Mouse (Mus musculus): ENCODE measurements at regions not wholly inside any gene's neighbourhood (a gene's known extent, or its start where the extent isn't known, plus 50 kb on each side); places are given as distances from the start of the nearest gene placed in this dataset.

DNA sequence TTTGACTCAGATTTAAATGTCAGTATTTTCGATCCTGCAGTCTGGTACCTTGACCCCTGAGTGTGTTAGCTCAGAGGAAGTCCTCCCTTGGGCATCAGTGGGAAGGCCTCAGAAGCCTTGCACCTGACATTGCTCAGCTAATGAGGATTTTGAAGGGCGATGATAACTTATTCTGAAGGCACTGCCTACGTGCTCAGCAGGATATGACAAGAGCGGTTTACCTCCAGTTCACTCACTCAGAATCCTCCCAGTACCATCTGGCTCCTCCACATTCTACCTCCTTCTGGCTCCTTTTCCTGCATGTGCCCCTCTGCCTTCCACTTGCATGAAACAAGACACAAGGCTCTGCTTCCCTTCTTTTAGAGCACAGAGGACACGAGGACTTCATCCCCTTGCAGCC lies 497.5 kb downstream of the Igsf11 start:
- Histone ChIP-seq H3K4me1 (ENCODE audit: control insufficient read depth, insufficient read depth, low read length) (no peaks in the 10 kb centered on the region), H3K4me3 (ENCODE audit: low read depth, low read length) (no peak overlapping the region), H3K9me3 (replicated peaks; ENCODE audit: control insufficient read depth, insufficient read depth, low read length, poor library complexity, severe bottlenecking) (no peaks in the 10 kb centered on the region), H3K27ac (ENCODE audit: insufficient read depth, low read length) (no peak overlapping the region), H3K9ac (ENCODE audit: low read depth, poor library complexity, severe bottlenecking) (no peak overlapping the region), H3K36me3 (ENCODE audit: control insufficient read depth, insufficient read depth, low read length, poor library complexity, severe bottlenecking) (no peaks in the 10 kb centered on the region), H3K27me3 (ENCODE audit: control insufficient read depth, insufficient read depth, low read length, poor library complexity, severe bottlenecking) (no peaks in the 10 kb centered on the region)
- TF ChIP-seq EP300 (IDR thresholded peaks at IDR 0.05; ENCODE audit: insufficient read depth, low read depth, low read length), result no peak
- no peak for TF ChIP-seq POLR2A (IDR thresholded peaks at IDR 0.05; ENCODE audit: insufficient read depth, low read length)
- TF ChIP-seq CTCF (IDR thresholded peaks at IDR 0.05; ENCODE audit: low read depth, low read length), result no peak

DNA sequence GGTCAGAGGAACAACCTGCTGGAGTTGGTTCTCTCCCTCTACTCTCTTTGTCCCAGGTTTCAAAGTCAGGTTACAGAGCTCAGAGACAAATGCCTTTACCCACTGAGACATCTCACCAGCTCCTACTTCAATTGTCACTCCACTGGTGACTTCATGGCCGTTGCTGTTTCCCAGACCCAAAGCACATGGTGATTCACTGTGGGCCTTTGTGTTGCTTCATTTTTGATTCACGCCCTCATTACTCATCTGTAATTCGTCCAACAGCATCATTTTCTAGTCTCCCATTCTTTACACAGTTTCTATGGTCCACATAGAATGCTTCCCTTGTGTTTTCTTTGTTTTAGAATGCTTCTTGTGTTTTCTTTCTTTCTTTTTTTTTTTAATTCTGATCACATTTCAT lies 498.2 kb downstream of the Igsf11 start:
- no peaks in the 10 kb centered on the region for H3K4me1 ChIP-seq (ENCODE audit: control insufficient read depth, insufficient read depth, low read length)
- H3K9me3 ChIP-seq (replicated peaks; ENCODE audit: control insufficient read depth, insufficient read depth, low read length, poor library complexity, severe bottlenecking), result no peaks in the 10 kb centered on the region
- no peak overlapping the region for H3K9ac ChIP-seq (ENCODE audit: low read depth, poor library complexity, severe bottlenecking)
- H3K36me3 ChIP-seq (ENCODE audit: control insufficient read depth, insufficient read depth, low read length, poor library complexity, severe bottlenecking), result no peaks in the 10 kb centered on the region
- TF ChIP-seq POLR2A (IDR thresholded peaks at IDR 0.05; ENCODE audit: insufficient read depth, low read length), result no peak
- TF ChIP-seq EP300 (IDR thresholded peaks at IDR 0.05; ENCODE audit: insufficient read depth, low read depth, low read length), result no peak
- TF ChIP-seq CTCF (IDR thresholded peaks at IDR 0.05; ENCODE audit: low read depth, low read length), result no peak
- H3K27ac ChIP-seq (ENCODE audit: insufficient read depth, low read length), result no peak overlapping the region
- no peak overlapping the region for H3K4me3 ChIP-seq (ENCODE audit: low read depth, low read length)
- H3K27me3 ChIP-seq (ENCODE audit: control insufficient read depth, insufficient read depth, low read length, poor library complexity, severe bottlenecking), result no peaks in the 10 kb centered on the region

DNA sequence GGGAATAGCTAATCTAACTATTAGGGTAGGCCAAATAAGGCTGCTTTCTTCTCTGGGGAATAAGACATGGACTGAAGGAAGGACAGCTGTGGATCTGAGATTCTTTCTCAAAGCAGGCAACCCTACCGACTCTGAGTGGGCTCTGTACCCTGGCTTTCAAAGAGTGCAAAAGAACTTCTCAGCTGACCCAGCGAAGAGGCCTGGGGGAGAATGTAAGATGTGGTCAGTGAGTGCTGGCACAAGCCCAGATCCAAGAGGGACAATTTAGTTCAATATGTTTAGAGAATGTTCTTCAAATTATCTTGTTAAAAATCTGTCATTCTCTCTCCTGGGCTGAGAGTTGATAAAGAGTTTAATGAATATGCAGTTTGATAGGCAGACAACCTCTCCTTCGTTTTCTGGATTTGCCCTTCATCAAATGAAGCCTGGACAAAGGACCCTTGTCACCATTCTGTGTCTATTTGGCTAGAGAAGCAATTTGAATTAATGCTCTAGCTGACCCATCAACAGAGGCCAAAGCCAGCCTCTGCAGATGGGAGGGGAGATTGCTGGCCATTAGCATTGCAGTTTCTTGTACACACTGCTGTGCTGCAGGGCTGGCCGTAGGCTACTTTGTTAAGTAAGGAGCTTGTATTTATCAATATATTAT lies 509.8 kb downstream of the Igsf11 start:
- TF ChIP-seq CTCF (IDR thresholded peaks at IDR 0.05; ENCODE audit: low read depth, low read length), result no peak
- TF ChIP-seq POLR2A (IDR thresholded peaks at IDR 0.05; ENCODE audit: insufficient read depth, low read length), result no peak
- no peak for TF ChIP-seq EP300 (IDR thresholded peaks at IDR 0.05; ENCODE audit: insufficient read depth, low read depth, low read length)
- H3K27me3 ChIP-seq (ENCODE audit: control insufficient read depth, insufficient read depth, low read length, poor library complexity, severe bottlenecking), result no peaks in the 10 kb centered on the region
- H3K4me3 ChIP-seq (ENCODE audit: low read depth, low read length), result no peak overlapping the region
- no peaks in the 10 kb centered on the region for H3K4me1 ChIP-seq (ENCODE audit: control insufficient read depth, insufficient read depth, low read length)
- no peak overlapping the region for H3K9ac ChIP-seq (ENCODE audit: low read depth, poor library complexity, severe bottlenecking)
- no peaks in the 10 kb centered on the region for H3K36me3 ChIP-seq (ENCODE audit: control insufficient read depth, insufficient read depth, low read length, poor library complexity, severe bottlenecking)
- H3K27ac ChIP-seq (ENCODE audit: insufficient read depth, low read length), result no peak overlapping the region
- no peaks in the 10 kb centered on the region for H3K9me3 ChIP-seq (replicated peaks; ENCODE audit: control insufficient read depth, insufficient read depth, low read length, poor library complexity, severe bottlenecking)

DNA sequence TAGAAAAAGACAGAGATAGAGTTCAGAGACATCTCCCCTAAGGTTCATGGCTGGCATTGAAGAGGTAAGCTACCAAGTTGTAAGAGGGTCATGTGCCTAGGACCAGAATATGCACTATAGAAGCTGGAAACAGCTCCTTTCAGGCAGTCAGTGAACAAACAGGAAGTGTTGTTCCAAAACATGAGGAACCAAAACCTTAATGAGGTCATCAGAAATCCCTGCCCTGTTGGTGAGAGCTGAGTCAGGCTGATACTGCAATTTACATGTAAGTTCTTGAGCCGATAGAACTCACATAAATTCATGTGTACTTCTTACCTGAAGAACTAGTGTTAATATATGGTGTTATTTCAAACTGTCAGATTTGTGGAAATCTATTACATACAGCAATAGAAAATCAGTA lies 539.1 kb downstream of the Igsf11 start:
- Histone ChIP-seq H3K4me3 (ENCODE audit: low read depth, low read length) (no peak overlapping the region), H3K27ac (ENCODE audit: insufficient read depth, low read length) (no peak overlapping the region), H3K27me3 (ENCODE audit: control insufficient read depth, insufficient read depth, low read length, poor library complexity, severe bottlenecking) (no peaks in the 10 kb centered on the region), H3K36me3 (ENCODE audit: control insufficient read depth, insufficient read depth, low read length, poor library complexity, severe bottlenecking) (no peaks in the 10 kb centered on the region), H3K9me3 (replicated peaks; ENCODE audit: control insufficient read depth, insufficient read depth, low read length, poor library complexity, severe bottlenecking) (no peaks in the 10 kb centered on the region), H3K4me1 (ENCODE audit: control insufficient read depth, insufficient read depth, low read length) (no peaks in the 10 kb centered on the region), H3K9ac (ENCODE audit: low read depth, poor library complexity, severe bottlenecking) (no peak overlapping the region)
- TF ChIP-seq CTCF (IDR thresholded peaks at IDR 0.05; ENCODE audit: low read depth, low read length) (no peak), EP300 (IDR thresholded peaks at IDR 0.05; ENCODE audit: insufficient read depth, low read depth, low read length) (no peak), POLR2A (IDR thresholded peaks at IDR 0.05; ENCODE audit: insufficient read depth, low read length) (no peak)

DNA sequence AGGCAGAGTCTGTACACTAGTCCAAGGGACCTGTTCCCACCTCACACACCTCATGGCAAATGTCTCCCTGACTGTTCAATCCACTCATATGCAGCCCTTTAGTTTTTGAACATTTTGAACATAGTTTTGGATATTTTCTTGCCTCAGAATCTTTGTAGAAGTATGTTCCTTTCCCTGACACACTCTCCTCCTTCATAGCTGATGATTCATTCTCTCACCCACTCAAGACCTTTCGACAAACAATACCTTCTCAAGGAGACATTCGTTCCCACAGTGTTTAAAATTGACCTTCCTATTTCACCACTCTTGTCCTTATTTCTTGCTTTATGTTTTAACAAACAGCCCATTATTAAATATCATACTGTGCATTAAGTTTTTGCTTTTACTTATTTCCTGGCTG lies 538.4 kb upstream of the Lsamp start:
- H3K4me1 ChIP-seq (ENCODE audit: control insufficient read depth, insufficient read depth, low read length), result no peaks in the 10 kb centered on the region
- TF ChIP-seq CTCF (IDR thresholded peaks at IDR 0.05; ENCODE audit: low read depth, low read length) (no peak), POLR2A (IDR thresholded peaks at IDR 0.05; ENCODE audit: insufficient read depth, low read length) (no peak), EP300 (IDR thresholded peaks at IDR 0.05; ENCODE audit: insufficient read depth, low read depth, low read length) (no peak)
- no peaks in the 10 kb centered on the region for H3K9me3 ChIP-seq (replicated peaks; ENCODE audit: control insufficient read depth, insufficient read depth, low read length, poor library complexity, severe bottlenecking)
- H3K36me3 ChIP-seq (ENCODE audit: control insufficient read depth, insufficient read depth, low read length, poor library complexity, severe bottlenecking), result no peaks in the 10 kb centered on the region
- no peak overlapping the region for H3K4me3 ChIP-seq (ENCODE audit: low read depth, low read length)
- no peak overlapping the region for H3K27ac ChIP-seq (ENCODE audit: insufficient read depth, low read length)
- H3K27me3 ChIP-seq (ENCODE audit: control insufficient read depth, insufficient read depth, low read length, poor library complexity, severe bottlenecking), result no peaks in the 10 kb centered on the region; the same call in 1 of the 2 replicates
- H3K9ac ChIP-seq (ENCODE audit: low read depth, poor library complexity, severe bottlenecking), result no peak overlapping the region

DNA sequence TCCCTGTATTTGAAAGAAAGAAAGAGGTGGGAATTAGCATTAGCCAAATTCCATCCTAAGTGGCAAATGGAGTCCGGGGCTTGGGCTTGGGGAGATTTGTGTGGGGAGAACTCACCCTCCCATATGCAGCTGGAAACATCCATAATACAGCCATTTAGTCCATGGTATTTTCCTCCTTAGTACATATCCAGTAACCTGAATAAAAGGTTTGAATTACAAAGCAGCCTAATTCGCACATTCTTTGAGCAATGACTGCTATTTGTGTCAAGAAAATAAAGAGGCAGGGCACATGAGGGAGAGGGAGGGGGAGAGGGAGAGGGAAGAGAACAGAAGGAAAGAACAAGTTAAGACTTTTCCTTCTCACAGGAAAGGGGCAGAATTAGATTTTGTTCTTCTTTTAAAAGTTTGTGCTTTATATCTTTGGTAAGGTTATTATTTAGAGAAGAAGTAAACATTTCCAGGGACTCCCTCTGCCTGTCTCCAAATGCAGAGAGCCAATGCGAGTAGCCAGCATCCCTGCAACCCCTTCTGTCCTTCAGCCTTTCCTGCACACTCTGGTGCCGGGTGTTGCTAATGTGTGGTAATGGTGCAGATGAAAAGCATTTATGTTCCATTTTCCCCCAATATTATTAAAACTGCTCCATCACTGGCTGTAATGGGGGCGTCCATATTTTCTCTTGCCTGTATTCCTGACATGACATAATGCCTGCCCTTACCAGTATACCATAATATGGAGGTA lies 530.6 kb upstream of the Lsamp start:
- no peaks in the 10 kb centered on the region for H3K27me3 ChIP-seq (ENCODE audit: control insufficient read depth, insufficient read depth, low read length, poor library complexity, severe bottlenecking)
- H3K4me1 ChIP-seq (ENCODE audit: control insufficient read depth, insufficient read depth, low read length), result no peaks in the 10 kb centered on the region
- H3K9ac ChIP-seq (ENCODE audit: low read depth, poor library complexity, severe bottlenecking), result no peak overlapping the region
- no peaks in the 10 kb centered on the region for H3K9me3 ChIP-seq (replicated peaks; ENCODE audit: control insufficient read depth, insufficient read depth, low read length, poor library complexity, severe bottlenecking)
- no peak overlapping the region for H3K4me3 ChIP-seq (ENCODE audit: low read depth, low read length)
- TF ChIP-seq CTCF (IDR thresholded peaks at IDR 0.05; ENCODE audit: low read depth, low read length) (no peak), POLR2A (IDR thresholded peaks at IDR 0.05; ENCODE audit: insufficient read depth, low read length) (no peak), EP300 (IDR thresholded peaks at IDR 0.05; ENCODE audit: insufficient read depth, low read depth, low read length) (no peak)
- H3K27ac ChIP-seq (ENCODE audit: insufficient read depth, low read length), result no peak overlapping the region
- no peaks in the 10 kb centered on the region for H3K36me3 ChIP-seq (ENCODE audit: control insufficient read depth, insufficient read depth, low read length, poor library complexity, severe bottlenecking)
